Mouse (Mus musculus): Measurements from ENCODE around the gene Insr.

DNA sequence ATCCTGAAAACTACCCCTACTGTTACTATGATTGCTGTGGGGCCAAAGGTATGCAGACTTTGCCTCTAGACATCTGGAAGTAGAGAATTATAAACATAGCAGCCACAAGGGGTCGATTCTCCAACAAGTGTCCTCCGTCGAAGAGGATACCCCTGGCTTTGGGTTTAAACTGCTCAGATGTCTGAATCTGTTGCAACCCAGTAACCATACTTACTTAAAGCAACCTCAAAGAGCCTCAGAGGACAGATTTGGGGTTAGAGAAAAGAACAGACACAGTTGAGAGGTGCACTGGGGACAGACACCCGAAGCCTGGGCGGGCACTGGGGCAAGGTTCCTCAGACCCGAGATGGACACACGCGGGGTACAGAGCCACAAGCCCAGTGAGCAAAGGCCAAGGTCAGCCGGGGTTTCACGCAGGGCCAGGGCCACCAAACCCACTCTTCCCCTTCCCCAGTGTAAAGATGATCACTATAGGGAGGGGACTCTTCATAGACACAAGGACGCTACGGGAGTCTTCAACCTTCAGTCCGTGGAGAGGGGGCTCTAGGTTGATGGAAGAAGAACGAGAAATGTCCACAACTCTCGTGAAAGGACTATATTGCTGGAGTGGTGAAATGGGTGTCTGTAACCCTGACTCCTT, 1.1 kb downstream of the Insr start:
- TF ChIP-seq CTCF (IDR thresholded peaks at IDR 0.05 in 2 of 3, conservative IDR thresholded peaks at IDR 0.05 in 1 of 3; ENCODE audit: control insufficient read depth in 1 of 3, insufficient read depth in 1 of 3, low read depth in 2 of 3, low read length in 3 of 3, poor library complexity in 1 of 3, severe bottlenecking in 1 of 3) (no peak), RCOR1 (IDR thresholded peaks at IDR 0.05; ENCODE audit: low read depth, low read length) (no peak), GABPA (IDR thresholded peaks at IDR 0.05; ENCODE audit: low read depth, low read length) (no peak)
